Mouse (Mus musculus) midbrain, embryonic 16.5 days (tissue): Measurements from ENCODE around the gene Gm13691. TPM values are rescaled to one million over a fixed set of nuclear protein-coding genes. Genes with fewer than 3 reads are reported as not detected.
"Not testable (repeated sequence)": the region's sequence is repeated elsewhere in the genome, so short reads cannot be mapped to it uniquely, and the experiment has no call there.

Source experiments
- ATAC-seq: fragments of 200-750 bp; cut with Nextera tagmentation; 2 replicates; pipeline ENCODE4 v1.8.0; 2017; ENCODE audit warnings: moderate TSS enrichment
- H3K27ac ChIP-seq: fragments of 300-500 bp; sonication (generic); 2 replicates; pipeline ENCODE4 v1.5.1; 2014; ENCODE audit warnings: mild to moderate bottlenecking, low read length, mixed read lengths
- H3K27me3 ChIP-seq: fragments of 300-500 bp; sonication (generic); 2 replicates; pipeline ENCODE4 v1.6.1; 2014; ENCODE audit warnings: low read depth, low read length, mixed read lengths; ENCODE audit not compliant: control insufficient read depth, insufficient read depth
- H3K36me3 ChIP-seq: fragments of 300-500 bp; sonication (generic); 2 replicates; pipeline ENCODE4 v1.6.1; 2014; ENCODE audit warnings: mild to moderate bottlenecking, low read length, moderate library complexity, mixed read lengths; ENCODE audit not compliant: control insufficient read depth, insufficient read depth
- H3K4me1 ChIP-seq: fragments of 300-500 bp; sonication (generic); 2 replicates; pipeline ENCODE4 v1.6.1; 2014; ENCODE audit warnings: mild to moderate bottlenecking, low read length, mixed read lengths; ENCODE audit not compliant: control insufficient read depth, insufficient read depth
- H3K4me2 ChIP-seq: fragments of 300-500 bp; sonication (generic); 2 replicates; pipeline ENCODE4 v1.6.1; 2014; ENCODE audit warnings: mild to moderate bottlenecking, low read length, mixed read lengths
- H3K4me3 ChIP-seq: fragments of 300-500 bp; sonication (generic); 2 replicates; pipeline ENCODE4 v1.5.1; 2014; ENCODE audit warnings: low read depth, mild to moderate bottlenecking, low read length, moderate library complexity, mixed read lengths
- H3K9ac ChIP-seq: fragments of 300-500 bp; sonication (generic); 2 replicates; pipeline ENCODE4 v1.6.1; 2014; ENCODE audit warnings: low read depth, low read length, mixed read lengths
- H3K9me3 ChIP-seq: fragments of 300-500 bp; sonication (generic); replicated peaks from 2 replicates; pipeline ENCODE4 v1.6.1; 2014; ENCODE audit warnings: mild to moderate bottlenecking, low read length, mixed read lengths; ENCODE audit not compliant: control insufficient read depth, poor library complexity, severe bottlenecking
- WGBS: fragments of 180-500 bp; shearing (Covaris S2); extraction: QIAGEN DNeasy Blood & Tissue Kit; methylation state at CpG from one replicate; pipeline ENCODE4 v1.1.7; 2014; 5-methylcytosine and 5-hydroxymethylcytosine counted together
- polyA plus RNA-seq: library from polyadenylated mRNA; unstranded; fragments of >200 nt; fragmentation: Nextera tagmentation; extraction: Ambion mirVana; gene quantifications from 2 replicates; pipeline ENCODE4 v1.2.1, GENCODE M21; 2015

The Gm13691 gene
- polyA plus RNA-seq, result not detected in 2 replicates

GRCm38 (mm10) chr2:83990253-83990652, at the start of gene Gm13691:
Gene Gm13691 (plus strand): TSS chr2:83990553.
- H3K27ac ChIP-seq, H3K9me3 ChIP-seq, ATAC-seq, H3K4me3 ChIP-seq, H3K27me3 ChIP-seq, H3K36me3 ChIP-seq, H3K4me1 ChIP-seq, H3K4me2 ChIP-seq, H3K9ac ChIP-seq: not testable (repeated sequence)
- no CpG with 5 or more reads among the region's 6 CpGs for WGBS

- H3K36me3 ChIP-seq, result no peaks in the 10 kb centered on the region
- H3K9ac ChIP-seq, result peak within 1 kb of the TSS; percentile 50
- WGBS, result under 1% methylated on average over 20 of the region's 20 CpGs
- peaks cover 6% of the 10 kb centered on the region; the same call in 1 of the 2 replicates for H3K4me1 ChIP-seq
- H3K9me3 ChIP-seq, result no peaks in the 10 kb centered on the region
- H3K4me2 ChIP-seq, result peak within 1 kb of the TSS; percentile 72
- peak within 1 kb of the TSS; percentile 61 for H3K27ac ChIP-seq
- peak; percentile 100 for ATAC-seq
- H3K4me3 ChIP-seq, result peak within 1 kb of the TSS; percentile 42
- H3K27me3 ChIP-seq, result no peaks in the 10 kb centered on the region
Observed at GRCm38 (mm10) chr2:83940931-83941361, 49.4 kb upstream of the Gm13691 start, which contains the start of gene Zswim2. Gene Zswim2 (minus strand): TSS chr2:83941228.

DNA sequence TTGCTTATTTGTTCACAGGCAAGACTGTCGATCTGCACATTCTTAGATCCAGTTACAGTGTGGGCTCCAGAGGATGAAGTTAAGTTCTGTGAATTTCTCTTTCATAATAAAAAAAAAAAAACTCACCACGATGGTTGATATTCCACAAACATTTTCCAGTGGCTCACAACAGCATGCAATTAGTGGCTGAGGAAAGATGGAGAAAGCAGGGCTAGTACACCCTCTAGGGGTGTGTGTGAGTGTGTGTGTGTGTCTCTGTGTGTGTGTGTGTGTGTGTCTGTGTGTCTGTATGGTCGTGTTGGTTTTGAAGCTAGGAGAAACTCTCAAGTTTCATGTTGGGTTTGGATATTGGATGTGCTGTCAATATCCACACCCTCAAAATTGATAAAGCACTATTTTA, 49.0 kb upstream of the Gm13691 start:
- Histone ChIP-seq H3K27ac (no peak overlapping the region), H3K36me3 (no peaks in the 10 kb centered on the region), H3K9ac (no peak overlapping the region), H3K4me2 (peak overlapping the region; percentile 72), H3K4me3 (peak overlapping the region; percentile 42), H3K27me3 (no peaks in the 10 kb centered on the region), H3K4me1 (peaks cover 6% of the 10 kb centered on the region; the same call in 1 of the 2 replicates), H3K9me3 (no peaks in the 10 kb centered on the region)
- 22% methylated on average over 3 of the region's 3 CpGs for WGBS
- ATAC-seq, result peak; percentile 70

- Histone ChIP-seq H3K9me3 (no peaks in the 10 kb centered on the region), H3K27ac (no peak overlapping the region), H3K4me2 (no peak overlapping the region), H3K9ac (no peak overlapping the region), H3K4me1 (peaks cover 6% of the 10 kb centered on the region; the same call in 1 of the 2 replicates), H3K36me3 (no peaks in the 10 kb centered on the region), H3K4me3 (no peak overlapping the region), H3K27me3 (no peaks in the 10 kb centered on the region)
- no peak for ATAC-seq
- WGBS, result 81% methylated on average over 4 of the region's 4 CpGs
Observed at GRCm38 (mm10) chr2:83941792-83942191, 48.6 kb upstream of the Gm13691 start.

GRCm38 (mm10) chr2:83955393-83955792, 35.0 kb upstream of the Gm13691 start, which contains the start of gene Gm13698:
Gene Gm13698 (plus strand): TSS chr2:83955693.
- WGBS, result no CpG with 5 or more reads among the region's 6 CpGs

GRCm38 (mm10) chr2:83961203-83961602, 29.1 kb upstream of the Gm13691 start, which contains the start of gene Gm13693:
Gene Gm13693 (plus strand): TSS chr2:83961503.
- H3K9me3 ChIP-seq, ATAC-seq: not testable (repeated sequence)
- WGBS, result no CpG with 5 or more reads among the region's 6 CpGs

More at GRCm38 (mm10) chr2:83955393-83955792, 35.0 kb upstream of the Gm13691 start, which contains the start of gene Gm13698:
- H3K4me1 ChIP-seq, H3K27me3 ChIP-seq, H3K4me2 ChIP-seq, H3K36me3 ChIP-seq, H3K27ac ChIP-seq, H3K9me3 ChIP-seq, H3K4me3 ChIP-seq, H3K9ac ChIP-seq, ATAC-seq: not testable (repeated sequence)

DNA sequence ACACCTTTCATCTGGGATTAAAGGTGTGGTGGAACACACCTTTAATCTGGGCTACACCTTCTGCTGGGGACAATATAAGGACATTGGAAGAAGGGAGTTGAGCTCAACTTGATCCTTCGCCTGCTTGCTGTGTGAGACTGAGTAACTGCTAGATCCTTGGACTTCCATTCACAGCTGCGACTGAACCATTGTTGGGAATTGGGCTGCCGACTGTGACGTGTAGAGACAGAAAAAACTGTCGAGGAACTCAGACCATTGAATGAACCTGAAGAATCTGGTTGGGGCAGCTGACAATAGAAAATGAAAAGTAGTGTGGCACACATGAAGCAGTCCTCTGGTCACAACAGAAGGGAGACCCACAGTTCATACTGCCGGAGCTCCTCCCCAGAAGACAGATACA, 23.3 kb upstream of the Gm13691 start, which contains the start of gene Gm13695:
Gm13695 (plus strand) TSS at position 301 of the 400 bp plus-strand sequence.
- WGBS, result no CpG with 5 or more reads among the region's 6 CpGs
- H3K36me3 ChIP-seq, H3K27ac ChIP-seq, H3K4me2 ChIP-seq, H3K4me3 ChIP-seq, H3K27me3 ChIP-seq, ATAC-seq, H3K9ac ChIP-seq, H3K4me1 ChIP-seq, H3K9me3 ChIP-seq: not testable (repeated sequence)

More at GRCm38 (mm10) chr2:83961203-83961602, 29.1 kb upstream of the Gm13691 start, which contains the start of gene Gm13693:
- H3K4me1 ChIP-seq, H3K9ac ChIP-seq, H3K4me2 ChIP-seq, H3K4me3 ChIP-seq, H3K36me3 ChIP-seq, H3K27me3 ChIP-seq, H3K27ac ChIP-seq: not testable (repeated sequence)

- not testable (repeated sequence) for H3K27ac ChIP-seq, H3K9me3 ChIP-seq, H3K27me3 ChIP-seq, H3K4me1 ChIP-seq, H3K4me3 ChIP-seq, H3K9ac ChIP-seq, ATAC-seq, H3K36me3 ChIP-seq, H3K4me2 ChIP-seq
- no CpG with 5 or more reads among the region's 6 CpGs for WGBS
Observed at GRCm38 (mm10) chr2:83972823-83973222, 17.5 kb upstream of the Gm13691 start, which contains the start of gene Gm13696. Gene Gm13696 (plus strand): TSS chr2:83973123.

DNA sequence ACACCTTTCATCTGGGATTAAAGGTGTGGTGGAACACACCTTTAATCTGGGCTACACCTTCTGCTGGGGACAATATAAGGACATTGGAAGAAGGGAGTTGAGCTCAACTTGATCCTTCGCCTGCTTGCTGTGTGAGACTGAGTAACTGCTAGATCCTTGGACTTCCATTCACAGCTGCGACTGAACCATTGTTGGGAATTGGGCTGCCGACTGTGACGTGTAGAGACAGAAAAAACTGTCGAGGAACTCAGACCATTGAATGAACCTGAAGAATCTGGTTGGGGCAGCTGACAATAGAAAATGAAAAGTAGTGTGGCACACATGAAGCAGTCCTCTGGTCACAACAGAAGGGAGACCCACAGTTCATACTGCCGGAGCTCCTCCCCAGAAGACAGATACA, 11.7 kb upstream of the Gm13691 start, which contains the start of gene Gm13694:
Gm13694 (plus strand) TSS at position 301 of the 400 bp plus-strand sequence.
- H3K27me3 ChIP-seq, H3K4me2 ChIP-seq, H3K9me3 ChIP-seq, H3K27ac ChIP-seq, H3K9ac ChIP-seq, ATAC-seq, H3K4me3 ChIP-seq, H3K4me1 ChIP-seq, H3K36me3 ChIP-seq: not testable (repeated sequence)
- WGBS, result no CpG with 5 or more reads among the region's 6 CpGs
